Mouse (Mus musculus) monocyte, adult 5-6 weeks (primary cell): Measurements from ENCODE around the gene Xlr3a. TPM values are rescaled to one million over a fixed set of nuclear protein-coding genes. Genes with fewer than 3 reads are reported as not detected.

Experiments used
- total RNA-seq: library from RNA; stranded (forward); fragments of 200-1000, 200-491, 200-594 nt; gene quantifications from 3 replicates; pipeline ENCODE4 v1.2.3, GENCODE M21; 2017

Gene Xlr3a
- total RNA-seq, 1 experiment from 2014 or later: not detected

Other genes with a start within 250 kb of the Xlr3a start
- gene Cetn2, start 178.7 kb downstream of the Xlr3a start, total RNA-seq: 80.1 to 104 TPM (median 92.7 TPM) in 3 replicates
- gene Nsdhl, start 178.5 kb downstream of the Xlr3a start, total RNA-seq: 9.2 to 12.5 TPM (median 10.4 TPM) in 3 replicates
- gene Zfp185, start 109.8 kb downstream of the Xlr3a start, total RNA-seq: not detected in 3 replicates
- not detected in 3 replicates for gene Pnma5, start 60.0 kb downstream of the Xlr3a start, total RNA-seq
- gene Pnma3, start 32.3 kb downstream of the Xlr3a start, total RNA-seq: not detected in 3 replicates
- gene Xlr4a, start 14.6 kb downstream of the Xlr3a start, total RNA-seq: 10.5 to 20.8 TPM (median 17.3 TPM) in 3 replicates
- gene Gm14685, start 20.0 kb upstream of the Xlr3a start, total RNA-seq: 0.11 to 0.29 TPM in 2 of 3 replicates, not detected in the other
- not detected in 3 replicates for gene Xlr5b, start 51.7 kb upstream of the Xlr3a start, total RNA-seq
- not detected in 3 replicates for gene DXBay18, start 52.4 kb upstream of the Xlr3a start, total RNA-seq
- not detected in 3 replicates for gene Spin2d, start 79.9 kb upstream of the Xlr3a start, total RNA-seq
- gene Xlr3b, start 95.1 kb upstream of the Xlr3a start, total RNA-seq: 13.7 to 20.2 TPM (median 19.5 TPM) in 3 replicates
- gene Xlr4b, start 117.2 kb upstream of the Xlr3a start, total RNA-seq: 25.8 to 58.7 TPM (median 33.4 TPM) in 3 replicates
- gene F8a, start 131.2 kb upstream of the Xlr3a start, total RNA-seq: 2.7 to 6.9 TPM (median 4.8 TPM) in 3 replicates
- gene Xlr4c, start 146.0 kb upstream of the Xlr3a start, total RNA-seq: 3.9 to 27.0 TPM (median 6.7 TPM) in 3 replicates
- gene Xlr3c, start 168.3 kb upstream of the Xlr3a start, total RNA-seq: not detected in 3 replicates
- not detected in 3 replicates for gene Xlr5a, start 195.9 kb upstream of the Xlr3a start, total RNA-seq
- gene Xlr5c, start 195.9 kb upstream of the Xlr3a start, total RNA-seq: not detected in 3 replicates
- not detected in 3 replicates for gene Gm45015, start 239.7 kb upstream of the Xlr3a start, total RNA-seq
- 5.9 to 13.7 TPM (median 12.7 TPM) in 3 replicates for gene Zfp275, start 245.5 kb upstream of the Xlr3a start, total RNA-seq